Mouse (Mus musculus): ENCODE results near the gene Ntng1. TPM values are rescaled to one million over a fixed set of nuclear protein-coding genes. Genes with fewer than 3 reads are reported as not detected.

Ntng1 gene
- polyA plus RNA-seq, 1 experiment = 1.4 TPM

DNA sequence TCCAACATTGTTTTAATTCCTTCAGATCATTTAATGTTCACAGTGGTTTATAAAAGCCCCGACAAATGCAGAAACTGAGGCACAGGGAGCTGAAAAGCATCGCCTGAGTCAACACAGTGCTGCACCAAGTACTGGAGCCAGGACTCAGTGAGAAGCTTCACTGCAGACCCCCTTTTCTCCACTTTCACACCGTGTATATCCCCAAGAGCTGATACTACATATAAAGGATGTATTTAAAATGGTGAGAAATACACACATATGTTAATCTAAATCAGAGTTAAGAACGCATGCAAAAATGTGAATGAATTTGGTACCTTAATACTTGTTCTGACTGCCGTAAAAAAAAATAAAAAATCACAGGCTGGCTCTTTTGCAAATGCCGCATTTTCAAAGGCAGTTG lies 88.4 kb downstream of the Ntng1 start:
- DNase-seq (ENCODE audit: low spot score) = no peak

DNA sequence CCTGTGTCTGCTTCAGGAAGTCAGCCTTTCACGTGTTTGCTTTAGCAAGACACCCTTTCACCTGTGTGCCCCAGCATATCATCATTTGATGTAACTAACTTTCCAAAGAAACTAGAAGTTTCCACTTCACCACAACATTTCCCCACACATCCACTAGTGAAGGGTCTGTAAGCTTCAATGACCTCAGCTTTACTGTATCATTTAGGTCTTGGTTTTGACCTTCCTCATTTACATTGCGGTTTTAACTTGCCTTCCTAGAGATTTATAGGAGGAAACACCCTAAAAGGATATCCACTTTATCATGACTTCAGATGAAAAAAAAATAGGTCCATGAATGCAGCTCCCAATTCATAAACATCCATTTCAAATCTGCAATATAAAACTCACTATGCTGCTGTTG lies 89.7 kb downstream of the Ntng1 start:
- no peak for DNase-seq (ENCODE audit: low spot score)

DNA sequence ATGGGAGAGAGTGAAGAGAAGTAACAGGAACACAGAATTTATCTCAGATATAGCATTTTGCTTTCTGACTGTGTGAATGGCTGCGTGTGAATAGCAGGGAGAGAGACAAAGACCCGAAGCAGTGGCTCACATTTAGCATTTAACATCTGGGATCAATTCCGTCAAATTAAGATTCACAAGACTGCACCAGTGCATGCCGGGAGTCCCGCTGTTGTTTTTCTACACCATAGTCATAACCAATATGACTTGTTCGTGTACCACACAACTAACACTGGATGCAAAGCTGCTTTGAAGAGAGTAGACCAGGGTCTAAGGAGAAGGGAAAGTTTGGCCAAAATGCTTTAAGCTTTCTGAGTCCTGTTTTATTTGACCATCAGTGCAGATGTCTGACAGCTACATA lies 95.7 kb downstream of the Ntng1 start:
- no peak for DNase-seq (ENCODE audit: low spot score)

DNA sequence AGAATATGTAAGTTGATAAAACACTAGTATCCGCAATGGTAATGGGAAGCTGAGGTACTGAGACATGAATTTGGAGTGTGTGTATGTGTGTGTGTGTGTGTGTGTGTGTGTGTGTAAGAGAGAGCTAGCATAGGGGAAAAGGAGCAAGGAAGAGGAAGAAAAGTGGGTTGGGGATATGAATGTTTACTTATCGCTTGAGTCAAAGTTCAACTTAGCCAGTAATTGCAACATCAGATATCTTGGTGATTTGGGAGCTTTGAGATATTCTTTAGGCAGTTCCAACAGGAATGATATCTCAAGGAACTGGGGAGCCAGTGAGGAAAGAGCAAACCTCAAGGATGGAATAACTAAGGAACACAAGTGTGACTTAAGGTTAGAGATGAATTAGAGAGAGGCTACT lies 97.1 kb downstream of the Ntng1 start:
- DNase-seq (ENCODE audit: low spot score) = no peak

DNA sequence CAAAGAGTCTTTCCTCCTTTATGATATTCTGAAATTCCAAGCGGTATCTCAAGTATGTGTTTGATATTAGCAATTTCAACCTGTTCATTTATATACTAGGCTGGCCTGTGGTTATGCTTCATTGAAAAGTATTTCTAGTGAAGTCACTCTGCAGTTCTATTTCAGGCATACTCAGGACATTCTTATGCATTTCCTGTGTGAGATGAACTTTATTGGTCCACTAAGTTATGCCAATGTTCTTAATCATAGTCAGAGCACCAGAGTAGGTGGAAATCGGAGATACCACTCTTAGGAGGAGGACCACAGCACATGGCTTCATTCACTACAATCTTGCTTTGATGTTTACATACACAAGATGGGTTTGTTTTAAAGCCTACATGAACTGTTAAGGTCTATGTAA lies 99.6 kb downstream of the Ntng1 start:
- no peak for DNase-seq (ENCODE audit: low spot score)

DNA sequence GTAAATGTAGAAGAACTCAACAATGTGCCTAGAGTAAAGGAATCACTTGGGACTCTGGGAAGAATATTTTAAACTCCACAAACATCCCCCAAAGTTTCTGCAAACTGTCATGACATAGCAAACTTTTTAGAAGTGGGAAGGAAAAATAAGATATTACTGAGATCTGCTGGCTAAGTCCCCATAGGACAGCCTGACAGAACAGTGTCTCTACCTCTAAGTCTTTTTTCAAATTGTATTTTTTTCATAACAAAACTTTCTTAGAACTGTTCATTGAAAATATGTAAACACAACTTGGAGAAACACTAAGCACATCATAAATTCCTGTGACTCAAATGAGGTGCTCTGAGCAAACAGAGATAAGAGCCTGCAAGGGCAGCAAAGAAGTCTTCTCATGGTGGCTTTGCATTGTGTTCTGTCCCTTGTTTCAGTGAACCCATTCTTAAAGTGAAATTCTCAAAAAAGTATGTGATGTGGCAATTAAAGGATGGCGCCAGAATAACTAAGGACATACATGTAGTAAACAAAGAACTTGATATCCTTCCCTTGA lies 100.1 kb downstream of the Ntng1 start:
- DNase-seq (ENCODE audit: low spot score) = no peak

DNA sequence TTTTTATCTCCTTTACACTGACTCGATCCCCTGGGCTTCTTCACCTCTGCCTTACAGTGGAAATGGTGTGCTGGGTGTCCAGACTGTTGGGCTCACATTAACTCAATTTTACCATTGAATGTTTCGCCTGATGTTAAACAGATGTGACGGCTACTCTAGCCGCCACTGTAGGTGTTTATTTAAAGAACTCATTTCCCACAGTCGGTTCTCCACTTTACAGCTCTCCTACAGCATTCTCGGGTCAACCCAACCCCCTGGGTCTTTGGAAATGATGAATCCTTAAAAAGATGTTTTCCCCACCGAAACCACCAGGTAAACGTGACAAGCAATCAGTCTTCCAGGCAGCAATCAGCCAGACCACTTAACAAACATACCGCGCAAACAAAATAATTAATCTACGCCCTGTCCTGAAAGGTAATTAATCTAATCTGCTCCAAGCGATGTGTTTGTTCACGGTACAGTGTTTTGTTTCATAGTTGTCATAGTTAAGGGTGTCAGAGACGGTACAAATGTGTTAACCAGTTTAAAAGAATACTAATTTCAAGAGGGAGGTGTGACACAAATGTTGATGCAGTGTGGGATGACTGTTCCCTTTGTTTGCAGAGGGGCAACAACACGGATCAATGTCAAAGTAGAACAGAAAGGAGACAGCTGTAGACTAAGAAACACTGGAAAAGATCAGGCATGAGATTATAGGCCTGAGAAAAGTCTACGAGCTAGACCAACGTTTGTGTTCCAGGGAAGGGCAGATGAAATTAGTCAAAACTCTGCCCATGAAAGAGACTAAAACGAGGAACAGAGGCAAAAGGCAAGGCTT lies 120.8 kb downstream of the Ntng1 start:
- no peak for DNase-seq (ENCODE audit: low spot score)

DNA sequence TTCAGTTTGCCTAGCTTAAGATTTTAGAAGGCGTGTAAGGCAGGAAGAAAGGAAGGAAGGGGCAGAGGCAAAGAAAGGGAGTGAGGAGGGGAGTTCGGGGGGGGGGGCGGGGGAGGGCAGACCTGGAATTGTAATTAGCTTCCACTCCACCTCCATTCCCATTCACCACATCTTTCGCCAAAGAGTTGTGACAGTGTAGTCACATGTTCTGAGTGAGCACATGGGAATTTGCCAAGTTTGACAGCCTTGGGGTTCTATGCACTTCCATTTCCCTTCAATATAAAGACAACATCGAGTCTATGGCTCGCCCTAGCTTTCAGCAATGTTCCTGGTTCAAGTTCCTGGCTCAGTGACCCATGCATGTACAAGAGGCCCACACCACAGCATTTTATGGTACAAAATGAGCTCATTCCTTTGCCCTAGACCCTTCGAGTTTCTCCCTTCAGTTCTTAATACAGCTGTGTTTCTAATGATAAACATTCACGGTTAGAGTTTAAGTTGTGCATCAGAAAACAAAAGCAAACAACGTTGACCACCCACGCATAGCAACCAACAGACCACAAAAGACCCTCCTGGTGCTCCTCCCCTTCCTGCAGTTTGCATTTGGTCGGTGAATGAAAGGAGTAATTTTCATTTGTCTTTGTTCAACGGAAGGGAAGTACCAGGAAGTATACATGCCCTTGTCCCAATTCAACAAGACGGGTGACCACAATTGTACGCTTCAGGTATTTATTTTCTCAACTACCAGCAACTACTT lies 132.8 kb downstream of the Ntng1 start:
- DNase-seq (ENCODE audit: low spot score) = no peak

DNA sequence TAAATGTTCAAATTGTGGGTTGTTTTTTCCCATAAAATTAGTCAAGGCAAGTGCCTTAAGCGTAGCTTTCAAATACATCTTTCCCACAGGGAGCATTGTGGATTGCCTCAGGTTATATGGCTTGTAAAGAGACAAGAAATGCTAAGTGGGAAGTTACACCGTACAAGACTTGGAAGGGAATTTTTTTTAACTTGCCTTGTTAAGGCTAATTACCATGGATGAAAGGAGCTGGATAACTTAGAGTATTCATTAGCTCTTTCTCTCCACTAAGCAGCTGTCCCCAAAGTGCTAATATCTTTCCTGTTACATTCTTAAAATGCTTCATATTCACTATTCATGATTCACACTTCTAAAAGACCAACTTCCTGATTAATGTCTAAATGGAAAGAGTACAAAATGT lies 133.4 kb downstream of the Ntng1 start:
- DNase-seq (ENCODE audit: low spot score) = no peak

DNA sequence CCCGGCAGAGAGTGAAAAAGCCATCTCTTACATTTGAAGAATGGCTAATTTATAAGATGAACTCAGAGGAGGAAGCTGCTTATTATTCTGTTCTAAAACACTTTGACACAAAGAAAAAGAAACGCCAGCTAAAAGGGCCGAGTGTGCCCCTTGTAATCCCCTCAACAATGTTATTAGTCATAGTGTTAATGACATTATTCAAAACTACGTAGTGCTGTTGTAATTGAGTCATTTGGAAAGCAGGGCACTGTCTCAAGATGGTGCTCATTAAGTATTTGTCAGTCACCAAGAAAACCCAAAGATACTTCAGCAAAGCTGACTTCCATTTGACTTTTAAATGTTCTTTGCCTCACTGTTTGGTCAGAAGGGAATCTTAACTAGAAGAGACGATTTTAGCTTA lies 143.5 kb downstream of the Ntng1 start:
- no peak for DNase-seq (ENCODE audit: low spot score)

DNA sequence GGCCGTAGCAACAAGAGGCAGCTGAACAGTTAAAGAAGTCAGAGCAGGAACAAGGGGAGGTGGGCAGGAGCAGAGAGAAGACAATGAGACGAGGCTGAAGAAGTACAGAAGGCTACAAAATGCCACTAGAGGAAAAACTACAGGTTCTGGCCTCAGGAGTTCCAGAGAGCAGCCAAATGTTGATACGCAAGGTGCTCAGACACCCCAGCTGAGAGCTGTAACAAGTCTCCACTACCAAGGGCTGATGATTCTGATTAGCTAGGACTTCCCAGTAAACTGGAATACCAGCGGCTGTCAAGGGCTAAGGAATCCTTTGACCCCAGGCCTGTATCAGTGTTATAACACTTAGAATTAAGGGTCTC lies 148.2 kb downstream of the Ntng1 start:
- no peak for DNase-seq (ENCODE audit: low spot score)

DNA sequence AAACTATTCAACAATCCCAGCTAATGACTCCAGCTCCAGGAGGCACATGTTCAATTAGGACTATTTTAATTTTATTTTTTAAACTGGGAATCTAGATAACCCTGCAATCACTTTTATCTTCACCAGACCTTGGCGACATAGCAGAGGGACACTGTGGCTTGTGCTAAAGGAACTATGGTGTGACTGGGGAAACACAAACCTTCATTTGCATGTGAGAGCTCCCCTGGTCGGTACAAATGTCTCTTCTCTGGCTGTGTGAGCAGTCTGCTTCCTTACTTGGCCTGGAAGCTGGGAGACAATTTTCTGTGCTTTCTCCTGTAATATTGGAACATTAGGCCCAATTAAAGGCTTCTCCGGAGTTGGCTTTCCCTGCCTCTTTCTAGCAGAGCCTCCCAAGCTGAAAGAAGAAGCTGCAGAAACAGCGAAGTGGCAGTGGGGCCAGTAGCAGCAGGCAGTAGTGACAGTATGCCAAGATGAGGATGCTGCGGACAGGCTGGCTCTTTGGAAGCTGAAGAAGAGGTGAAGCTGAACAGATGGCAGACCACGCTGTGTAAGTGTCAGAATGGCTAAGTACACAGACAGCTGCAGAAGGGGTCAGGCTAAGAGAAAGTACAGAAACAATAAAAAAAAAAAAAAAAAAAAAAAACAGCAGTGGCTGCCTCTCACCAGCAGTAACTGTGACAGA lies 148.7 kb downstream of the Ntng1 start:
- no peak for DNase-seq (ENCODE audit: low spot score)

DNA sequence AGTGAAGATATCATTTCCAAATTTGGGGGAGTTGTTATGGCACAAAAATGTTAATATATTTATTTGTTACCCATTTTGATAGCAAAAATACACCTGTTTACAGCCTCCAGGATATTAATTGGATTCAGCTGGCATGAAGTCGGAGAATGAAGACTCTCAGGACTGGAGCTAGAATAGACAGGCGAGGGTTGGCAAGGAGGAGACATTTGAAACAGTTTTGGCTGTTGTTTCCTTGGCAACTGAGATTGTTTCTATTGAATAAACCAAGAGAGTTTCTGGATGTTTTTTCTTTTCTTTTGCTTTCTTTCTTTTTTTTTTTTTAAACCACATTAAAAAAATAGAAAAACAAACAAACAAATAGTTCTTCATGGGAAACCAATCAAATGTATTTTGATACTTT lies 159.7 kb downstream of the Ntng1 start:
- no peak for DNase-seq (ENCODE audit: low spot score)

DNA sequence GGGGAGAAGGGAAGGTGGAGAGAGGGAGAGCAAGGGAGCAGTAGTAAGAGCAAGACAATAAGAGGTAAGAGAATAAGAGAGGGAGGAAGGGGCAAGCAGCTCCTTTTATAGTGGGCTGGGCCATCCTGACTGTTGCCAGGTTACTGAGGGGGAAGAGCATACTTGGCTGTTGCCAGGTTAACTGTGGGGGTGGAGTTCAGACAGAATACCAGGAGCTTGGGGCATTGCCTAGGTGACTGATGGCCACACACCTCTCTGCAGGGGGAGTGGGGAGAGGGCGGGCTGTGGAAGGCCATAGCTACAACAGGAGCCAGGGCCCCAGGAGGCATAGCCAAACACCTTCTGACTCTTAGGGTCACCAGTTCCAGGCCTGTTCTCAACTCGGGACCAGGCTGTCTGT lies 166.2 kb downstream of the Ntng1 start:
- DNase-seq (ENCODE audit: low spot score) = no peak

DNA sequence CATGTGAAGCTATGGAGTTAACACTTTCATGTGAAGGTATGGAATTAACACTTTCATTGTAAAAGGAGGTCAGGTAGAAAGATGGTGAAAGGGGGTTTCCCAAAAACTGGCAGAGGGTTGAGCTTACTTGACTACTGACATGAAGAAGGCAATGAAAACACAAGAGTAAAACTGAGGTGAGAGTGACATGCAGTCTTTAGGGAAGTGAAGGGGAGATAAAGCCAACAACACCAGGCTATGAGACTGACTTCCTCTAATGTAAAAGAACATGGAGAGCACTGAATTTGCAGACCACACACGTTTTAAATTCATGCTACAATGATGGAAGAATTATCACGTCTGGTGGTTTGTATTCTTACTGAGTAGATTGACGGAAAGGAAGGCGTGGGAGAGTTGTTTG lies 168.7 kb downstream of the Ntng1 start:
- DNase-seq (ENCODE audit: low spot score) = no peak

DNA sequence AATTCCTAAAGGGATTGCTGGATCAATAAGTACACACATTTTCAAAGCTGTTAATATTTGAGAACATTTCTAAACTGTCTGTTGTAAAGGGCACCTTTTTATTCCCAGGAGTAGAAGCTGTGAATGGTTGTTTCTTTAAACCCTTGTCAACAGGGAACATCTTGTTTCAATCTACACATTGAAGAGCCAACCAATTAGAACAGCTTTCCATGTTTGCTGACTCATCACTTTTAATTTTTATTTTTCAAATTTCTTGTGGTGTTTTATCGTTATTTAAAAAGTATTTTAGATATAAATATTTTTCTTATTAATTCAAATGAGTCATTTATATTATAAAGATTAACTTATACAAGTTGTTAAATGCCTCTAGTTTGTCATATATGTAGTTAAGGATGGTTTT lies 172.3 kb downstream of the Ntng1 start:
- no peak for DNase-seq (ENCODE audit: low spot score)

DNA sequence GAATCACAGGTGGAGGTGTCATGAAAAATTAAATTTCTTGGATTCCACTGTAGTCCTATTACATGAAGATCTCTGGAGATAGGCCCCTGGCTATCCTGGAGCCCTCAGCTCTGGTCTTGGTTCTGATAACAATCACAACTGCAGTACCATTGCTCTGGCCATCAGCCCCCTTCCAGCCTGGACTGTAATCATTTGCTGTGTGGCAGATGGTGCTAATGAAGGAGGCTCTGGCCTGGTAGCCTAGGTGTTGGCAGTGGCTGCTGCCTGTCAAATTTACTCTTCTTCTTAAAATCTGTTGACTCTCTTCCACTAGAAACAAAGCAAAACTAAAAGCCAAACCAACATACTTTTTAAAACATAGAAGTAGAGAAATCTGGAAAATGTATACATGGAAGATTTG lies 173.6 kb downstream of the Ntng1 start:
- no peak for DNase-seq (ENCODE audit: low spot score)

DNA sequence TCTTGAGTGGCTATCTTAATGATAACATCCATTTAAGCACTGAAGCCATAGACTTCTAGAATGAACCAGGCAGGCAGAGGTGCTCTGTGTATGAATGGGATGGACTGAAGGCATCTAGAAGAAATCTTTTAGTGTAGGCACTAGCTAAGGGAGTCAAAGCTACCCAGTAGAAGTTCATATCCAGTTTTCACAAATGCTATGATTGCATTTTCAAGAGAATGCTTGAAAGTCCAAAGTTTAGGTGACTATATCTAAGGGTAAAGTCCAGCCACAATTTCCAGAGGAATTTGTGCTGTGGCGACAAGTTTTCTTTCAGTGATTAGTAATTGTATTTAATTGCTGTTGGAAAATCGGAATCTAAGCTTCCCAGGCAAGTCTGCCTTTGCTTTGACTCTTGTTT lies 181.2 kb downstream of the Ntng1 start:
- DNase-seq (ENCODE audit: low spot score) = no peak

DNA sequence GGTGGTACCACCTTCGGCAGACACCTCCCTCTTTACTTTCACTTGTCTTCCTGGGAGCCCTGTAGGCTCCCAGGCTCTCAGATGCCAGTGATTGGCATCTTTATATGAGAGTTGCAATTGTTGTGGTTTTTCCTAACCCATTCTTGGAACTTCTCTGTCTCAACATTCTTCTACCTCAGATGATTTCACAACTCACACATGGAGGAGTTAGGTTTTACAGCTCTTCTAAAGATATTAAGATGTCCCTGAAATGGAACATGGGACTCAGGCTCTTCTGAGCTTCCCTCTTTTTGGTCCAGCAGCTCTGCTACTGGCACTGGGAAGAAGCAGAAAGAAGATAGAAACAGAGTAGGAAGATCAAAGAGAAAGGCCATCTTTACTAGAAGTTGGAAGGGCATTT lies 200.9 kb downstream of the Ntng1 start:
- no peak for DNase-seq (ENCODE audit: low spot score)

DNA sequence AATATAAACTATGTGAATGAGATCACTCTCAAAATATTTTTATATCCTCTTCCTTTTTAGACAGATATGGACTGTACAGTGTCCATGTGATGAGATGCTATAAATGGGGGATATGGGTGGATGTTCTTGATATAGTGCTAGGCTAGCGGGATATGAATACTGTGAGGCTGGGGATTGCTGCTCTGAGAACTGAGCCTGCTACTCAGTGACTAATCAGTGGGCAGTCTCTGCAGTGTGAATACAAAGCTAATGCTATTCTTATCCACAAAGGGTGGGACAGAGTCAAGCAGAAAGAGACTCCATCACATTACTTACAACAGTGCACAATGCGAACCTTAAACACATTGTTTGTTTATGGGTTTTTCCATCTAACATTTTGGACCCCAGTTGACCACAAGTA lies 206.2 kb downstream of the Ntng1 start:
- DNase-seq (ENCODE audit: low spot score) = no peak

DNA sequence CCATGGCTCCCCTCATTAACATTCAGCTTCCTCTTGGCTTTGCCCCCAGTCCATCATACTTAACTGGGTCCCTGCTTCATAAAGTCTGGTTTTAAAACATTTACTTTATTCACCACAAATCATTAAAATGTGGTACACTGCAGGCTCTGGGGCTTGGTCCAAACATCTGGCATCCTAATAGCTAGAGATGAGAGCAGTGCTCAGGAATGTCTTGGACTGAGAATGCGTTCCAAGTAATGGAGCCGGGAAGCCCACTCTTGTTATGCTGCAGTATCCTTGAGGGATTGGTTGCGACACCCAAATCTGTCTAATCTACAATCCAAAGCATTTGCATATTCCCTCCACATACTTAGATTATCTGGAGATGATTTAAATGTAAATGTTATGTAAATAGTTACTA lies 207.5 kb downstream of the Ntng1 start:
- DNase-seq (ENCODE audit: low spot score) = no peak

DNA sequence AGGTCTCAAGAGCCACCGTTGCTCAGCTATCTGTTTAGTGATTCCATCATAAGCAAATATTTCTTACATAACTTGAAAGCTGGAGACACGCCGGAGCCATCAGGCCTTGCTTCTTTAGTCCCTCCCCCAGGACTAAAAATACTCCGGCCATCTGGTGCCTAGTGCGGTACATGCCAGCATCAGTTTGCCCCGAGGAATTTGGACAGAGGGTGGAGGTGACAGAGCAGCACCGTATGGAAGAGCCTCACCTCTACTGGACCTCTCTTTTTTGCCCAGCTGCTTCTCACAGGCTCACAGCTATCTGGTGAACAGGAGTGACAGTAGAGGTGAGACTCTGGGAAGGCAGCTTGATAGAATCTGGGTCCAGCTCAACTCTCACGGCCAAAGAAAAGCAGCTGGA lies 211.6 kb downstream of the Ntng1 start:
- no peak for DNase-seq (ENCODE audit: low spot score)

DNA sequence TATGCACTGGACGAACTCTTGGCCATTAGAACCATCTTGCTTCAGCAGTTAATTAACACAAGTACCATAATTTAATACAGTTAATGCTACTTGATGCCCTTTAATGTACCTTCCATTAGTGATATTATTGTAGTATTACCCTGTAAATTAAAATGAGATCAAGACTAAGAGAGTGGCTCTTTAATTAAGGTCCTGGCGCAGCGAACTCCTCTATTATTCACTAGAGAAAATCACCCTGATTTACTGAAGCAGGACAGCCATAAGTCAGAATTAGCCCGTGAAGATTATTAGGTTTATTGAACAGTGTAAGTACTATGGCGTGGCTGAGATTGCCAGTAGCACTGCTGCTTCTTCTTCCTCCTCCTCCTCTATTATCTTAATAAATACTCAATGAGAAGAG lies 212.8 kb downstream of the Ntng1 start:
- no peak for DNase-seq (ENCODE audit: low spot score)
